ENCODE assay signal across 8 mouse cellular contexts in genomic region chr7:98835519-98836441, GRCm38 (mm10). TPM values are rescaled to one million over a fixed set of nuclear protein-coding genes. Genes with fewer than 3 reads are reported as not detected.
DNase-seq lines count a peak whose midpoint lies in the region; ATAC-seq and TF ChIP-seq lines count a peak whose summit lies in the region.

No protein-coding gene starts in this region.

- peak overlapping the region; percentile 78 for H3K4me3 ChIP-seq in heart, embryonic 10.5 days
- peak overlapping the region; percentile 71 for H3K4me3 ChIP-seq in limb, embryonic 12.5 days (replicated peaks)
- peak overlapping the region; percentile 54 for H3K4me3 ChIP-seq in olfactory bulb, adult 2 months (ENCODE audit: insufficient read depth, low read depth, low read length)

- peaks cover 86% of the 10 kb centered on the region for H3K27me3 ChIP-seq in heart, embryonic 10.5 days (ENCODE audit: insufficient read depth, poor library complexity, severe bottlenecking)
- peaks cover 99% of the 10 kb centered on the region for H3K27me3 ChIP-seq in limb, embryonic 12.5 days

- intact Hi-C loops in gastrocnemius, postnatal 14 days (cut with DNase I; ENCODE audit: low total_unique reads), result loop anchor here (5.0 kb wide), 1 partner anchor 93 kb away; no protein-coding TSS in a partner anchor

- under 1% methylated on average over 46 of the region's 46 CpGs for WGBS in heart, embryonic 10.5 days
- under 1% methylated on average over 45 of the region's 46 CpGs for WGBS in limb, embryonic 12.5 days
- WGBS in olfactory bulb, adult 2 months, result under 1% methylated on average over 46 of the region's 46 CpGs

- peak; percentile 36 for DNase-seq in gastrocnemius, adult 18-20 months (ENCODE audit: low spot score)
- no peak for DNase-seq in gastrocnemius, postnatal 14 days
- DNase-seq in MN1 (ENCODE audit: low spot score), result peak; percentile 47
- DNase-seq in heart, embryonic 10.5 days (ENCODE audit: low spot score), result no peak
- DNase-seq in spleen, adult 12 weeks (ENCODE audit: low spot score), result no peak
- DNase-seq in layer of hippocampus, adult 18-20 months (ENCODE audit: low spot score in 2 of 2), result no peak

- peaks cover 89% of the 10 kb centered on the region for H3K4me1 ChIP-seq in heart, embryonic 10.5 days
- peaks cover 55% of the 10 kb centered on the region for H3K4me1 ChIP-seq in limb, embryonic 12.5 days (replicated peaks)
- H3K4me1 ChIP-seq in olfactory bulb, adult 2 months (ENCODE audit: control insufficient read depth, insufficient read depth, low read length), result peaks cover 42% of the 10 kb centered on the region

- TF ChIP-seq POLR2A in olfactory bulb, adult 2 months (IDR thresholded peaks at IDR 0.05; ENCODE audit: insufficient read depth, low read depth, low read length), result no peak

- no peaks in the 10 kb centered on the region for H3K36me3 ChIP-seq in heart, embryonic 10.5 days
- no peaks in the 10 kb centered on the region for H3K36me3 ChIP-seq in limb, embryonic 12.5 days

- peak overlapping the region; percentile 87 for H3K27ac ChIP-seq in heart, embryonic 10.5 days
- H3K27ac ChIP-seq in limb, embryonic 12.5 days, result peak overlapping the region; percentile 81
- H3K27ac ChIP-seq in olfactory bulb, adult 2 months (ENCODE audit: insufficient read depth, low read depth, low read length), result no peak overlapping the region

- ATAC-seq in limb, embryonic 12.5 days (ENCODE audit: insufficient number of reproducible peaks, insufficient read depth, low FRiP score, low TSS enrichment, low read depth), result no peak

- peak overlapping the region; percentile 96 for H3K4me2 ChIP-seq in limb, embryonic 12.5 days

- H3K9ac ChIP-seq in limb, embryonic 12.5 days (replicated peaks), result peak overlapping the region; percentile 81

- no peaks in the 10 kb centered on the region for H3K9me3 ChIP-seq in heart, embryonic 10.5 days
- no peaks in the 10 kb centered on the region for H3K9me3 ChIP-seq in limb, embryonic 12.5 days

- no peak for TF ChIP-seq CTCF in olfactory bulb, adult 2 months (IDR thresholded peaks at IDR 0.05; ENCODE audit: insufficient read depth, low read depth, low read length)

RNA-seq across cellular contexts. Expression of gene Wnt11, which starts 0.9 kb away (rescaled TPM):
- 1 to 10 TPM; 6.5 to 6.8 TPM for total RNA-seq in gastrocnemius, adult 18-20 months (2021)
- 1 to 10 TPM; 6.1 to 7.9 TPM for total RNA-seq in gastrocnemius, postnatal 14 days (2021)
- 29.0 and 29.4 TPM in 2 replicates for polyA plus RNA-seq in heart, embryonic 10.5 days (2016; fragmentation: Nextera tagmentation; extraction: Ambion mirVana)
- 44.4 and 67.0 TPM in 2 replicates for polyA plus RNA-seq in limb, embryonic 12.5 days (2016; fragmentation: Nextera tagmentation; extraction: Ambion mirVana)
- polyA plus RNA-seq in olfactory bulb, adult 2 months (2012; ENCODE audit: insufficient read depth, insufficient read length, low replicate concordance, missing spikeins), result not detected in 2 replicates
- total RNA-seq in layer of hippocampus, adult 18-20 months (2021), result 1 to 10 TPM; 1.5 to 2.3 TPM

Comparison
In these comparisons a context has a peak if more than half of its experiments do, and no peak if none do; other contexts are left out.
1. DNase-seq: peak in gastrocnemius, adult 18-20 months (single experiment) and MN1 (single experiment); none in gastrocnemius, postnatal 14 days (single experiment), heart, embryonic 10.5 days (single experiment), spleen, adult 12 weeks (single experiment) and layer of hippocampus, adult 18-20 months (0 of 2).
2. Peak in every context shown above with its lines, with median percentiles within 50 percentile points of each other: H3K4me3 ChIP-seq.